Mouse (Mus musculus) kidney, postnatal 0 days (tissue): ENCODE measurements at regions not wholly inside any gene's neighbourhood (a gene's known extent, or its start where the extent isn't known, plus 50 kb on each side); places are given as distances from the start of the nearest gene placed in this dataset.

Experiments used
- ATAC-seq: fragments of 200-750 bp; cut with Nextera tagmentation; replicated peaks from 2 replicates; pipeline ENCODE4 v1.8.0; 2017; ENCODE audit warnings: low read depth, moderate number of reproducible peaks, moderate TSS enrichment, moderate library complexity; ENCODE audit not compliant: low FRiP score
- DNase-seq: peaks from one replicate; pipeline ENCODE4 v3.0.0-alpha.2; 2016; ENCODE audit warnings: low spot score
- H3K27ac ChIP-seq: fragments of 300-500 bp; sonication (generic); 2 replicates; pipeline ENCODE4 v1.5.1; 2014; ENCODE audit warnings: mild to moderate bottlenecking
- H3K27me3 ChIP-seq: fragments of 300-500 bp; sonication (generic); 2 replicates; pipeline ENCODE4 v1.6.1; 2014; ENCODE audit warnings: low read length, mixed read lengths; ENCODE audit not compliant: insufficient read depth
- H3K36me3 ChIP-seq: fragments of 300-500 bp; sonication (generic); 2 replicates; pipeline ENCODE4 v1.6.1; 2014; ENCODE audit warnings: low read length, mixed read lengths; ENCODE audit not compliant: insufficient read depth
- H3K4me1 ChIP-seq: fragments of 300-500 bp; sonication (generic); replicated peaks from 2 replicates; pipeline ENCODE4 v1.6.1; 2014; ENCODE audit warnings: antibody characterized with exemption, low read length, mixed read lengths; ENCODE audit not compliant: insufficient read depth
- H3K4me2 ChIP-seq: fragments of 300-500 bp; sonication (generic); 2 replicates; pipeline ENCODE4 v1.6.1; 2014; ENCODE audit warnings: mild to moderate bottlenecking, low read length, moderate library complexity, mixed read lengths
- H3K4me3 ChIP-seq: fragments of 300-500 bp; sonication (generic); replicated peaks from 2 replicates; pipeline ENCODE4 v1.5.1; 2014; ENCODE audit warnings: low read depth, low read length
- H3K9ac ChIP-seq: fragments of 300-500 bp; sonication (generic); 2 replicates; pipeline ENCODE4 v1.6.1; 2014; ENCODE audit warnings: low read depth, low read length
- H3K9me3 ChIP-seq: fragments of 300-500 bp; sonication (generic); replicated peaks from 2 replicates; pipeline ENCODE4 v1.6.1; 2016; ENCODE audit warnings: low read length, inconsistent platforms, mixed read lengths
- CTCF ChIP-seq: IDR thresholded peaks from 2 replicates; pipeline ENCODE4 v1.5.1; 2016; ENCODE audit warnings: antibody characterized with exemption, low read depth, mild to moderate bottlenecking, moderate library complexity
- WGBS: fragments of 180-500 bp; shearing (Covaris S2); extraction: QIAGEN DNeasy Blood & Tissue Kit; methylation state at CpG from one replicate; pipeline ENCODE4 v1.1.7; 2014; 5-methylcytosine and 5-hydroxymethylcytosine counted together

DNA sequence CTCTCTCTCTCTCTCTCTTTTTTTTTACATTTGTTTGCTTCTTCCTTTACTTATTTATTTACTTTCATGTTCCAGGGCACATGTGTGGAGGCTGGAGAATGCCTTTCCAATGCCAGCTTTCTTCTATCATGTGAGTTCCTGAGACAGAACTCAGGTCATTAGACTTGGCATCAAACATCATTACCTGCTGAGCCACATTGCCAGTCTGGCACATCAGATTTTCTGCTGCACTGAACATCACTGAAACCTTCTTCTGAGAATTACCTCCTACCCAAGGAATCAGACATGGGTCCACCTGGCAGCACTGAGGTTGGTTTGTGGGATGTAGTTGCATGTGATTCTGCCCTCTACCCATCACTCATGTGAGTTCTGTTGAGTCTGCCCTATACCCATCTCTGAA lies 279.2 kb upstream of the Fam19a5 start:
- Histone ChIP-seq H3K9me3 (no peaks in the 10 kb centered on the region), H3K4me1 (no peaks in the 10 kb centered on the region), H3K27me3 (no peaks in the 10 kb centered on the region), H3K4me3 (no peak overlapping the region), H3K9ac (no peak overlapping the region), H3K27ac (no peak overlapping the region), H3K36me3 (no peaks in the 10 kb centered on the region), H3K4me2 (no peak overlapping the region)
- TF ChIP-seq CTCF: no peak
- ATAC-seq (no peak), DNase-seq (no peak)

DNA sequence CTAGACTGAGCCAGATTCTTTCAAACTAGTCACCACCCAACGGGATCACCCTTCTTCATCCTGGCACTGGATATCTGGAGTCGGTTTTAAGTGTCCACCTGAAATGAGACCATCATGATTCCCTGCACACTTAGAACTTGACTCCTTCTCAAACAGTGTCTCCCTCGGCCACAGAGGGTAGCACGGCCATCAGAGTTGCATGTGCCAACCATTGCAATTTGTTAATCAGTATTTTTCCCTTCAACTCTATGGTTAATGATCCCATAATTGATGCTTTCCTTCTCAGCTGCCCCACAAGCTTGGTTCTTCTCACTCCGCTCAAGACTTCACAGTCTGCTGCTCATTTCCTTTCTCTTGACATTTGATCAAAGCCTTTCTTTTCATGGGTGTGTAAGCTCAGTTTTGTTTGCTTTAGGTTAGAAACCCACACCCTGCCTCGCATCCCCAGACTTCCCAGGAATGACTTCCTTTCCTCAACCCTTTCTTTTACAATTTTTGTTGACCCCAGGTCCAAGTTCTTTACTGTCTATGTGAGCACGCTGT lies 253.0 kb upstream of the Fam19a5 start:
- ATAC-seq: no peak

GRCm38 (mm10) chr15:87319896-87320295 lies 224.2 kb upstream of the Fam19a5 start:
- Histone ChIP-seq H3K9me3 (no peaks in the 10 kb centered on the region), H3K27ac (no peak overlapping the region), H3K4me2 (no peak overlapping the region), H3K4me3 (no peak overlapping the region), H3K27me3 (no peaks in the 10 kb centered on the region), H3K4me1 (no peaks in the 10 kb centered on the region), H3K9ac (no peak overlapping the region), H3K36me3 (no peaks in the 10 kb centered on the region)
- peak; percentile 15; the same call in 1 of the 2 replicates for TF ChIP-seq CTCF
- DNase-seq: no peak
- no peak for ATAC-seq

More for the DNA sequence above, 253.0 kb upstream of the Fam19a5 start:
- no peak for TF ChIP-seq CTCF
- no peak overlapping the region for H3K4me2 ChIP-seq
- no peaks in the 10 kb centered on the region for H3K9me3 ChIP-seq
- peak; percentile 76 for DNase-seq
- WGBS: 36% methylated on average over 7 of the region's 7 CpGs
- no peaks in the 10 kb centered on the region for H3K27me3 ChIP-seq
- no peak overlapping the region for H3K9ac ChIP-seq
- no peak overlapping the region for H3K4me3 ChIP-seq
- no peaks in the 10 kb centered on the region for H3K36me3 ChIP-seq
- no peaks in the 10 kb centered on the region for H3K4me1 ChIP-seq
- H3K27ac ChIP-seq: no peak overlapping the region

- ATAC-seq (no peak), DNase-seq (no peak)
- Histone ChIP-seq H3K4me1 (no peaks in the 10 kb centered on the region), H3K27me3 (no peaks in the 10 kb centered on the region), H3K9me3 (no peaks in the 10 kb centered on the region), H3K36me3 (no peaks in the 10 kb centered on the region), H3K4me2 (no peak overlapping the region), H3K4me3 (no peak overlapping the region), H3K27ac (no peak overlapping the region), H3K9ac (no peak overlapping the region)
- TF ChIP-seq CTCF: no peak
- WGBS: 58% methylated on average over 12 of the region's 12 CpGs
Observed at GRCm38 (mm10) chr15:87321067-87321985, 222.8 kb upstream of the Fam19a5 start.

DNA sequence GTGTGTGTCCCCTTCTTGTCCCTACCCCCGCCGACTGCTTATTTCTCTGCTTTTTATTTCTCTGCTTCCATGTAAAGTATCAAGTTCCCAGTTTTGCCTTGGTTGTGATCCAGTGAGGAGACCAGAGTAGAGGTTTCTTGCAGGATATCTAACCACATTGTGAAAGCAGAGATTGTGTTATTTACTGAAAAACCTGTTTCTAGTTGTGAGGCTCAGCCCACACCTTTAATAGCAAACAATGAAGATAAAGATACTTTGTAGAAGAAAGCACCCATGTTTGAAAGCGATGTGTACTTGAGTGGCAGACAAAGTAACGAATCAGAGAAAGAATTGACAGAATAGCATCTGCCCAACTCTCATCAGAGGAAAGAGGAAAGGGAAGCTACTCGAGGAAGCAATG lies 218.7 kb upstream of the Fam19a5 start:
- Histone ChIP-seq H3K9me3 (no peaks in the 10 kb centered on the region), H3K27me3 (no peaks in the 10 kb centered on the region), H3K36me3 (no peaks in the 10 kb centered on the region), H3K9ac (no peak overlapping the region), H3K4me2 (no peak overlapping the region), H3K4me1 (no peaks in the 10 kb centered on the region), H3K4me3 (no peak overlapping the region), H3K27ac (no peak overlapping the region)
- DNase-seq (no peak), ATAC-seq (no peak)
- WGBS: 74% methylated on average over 5 of the region's 5 CpGs
- TF ChIP-seq CTCF: no peak

GRCm38 (mm10) chr15:87326281-87326680 lies 217.8 kb upstream of the Fam19a5 start:
- no peak for ATAC-seq
- 41% methylated on average over 6 of the region's 6 CpGs for WGBS

More at GRCm38 (mm10) chr15:87326281-87326680, 217.8 kb upstream of the Fam19a5 start:
- Histone ChIP-seq H3K27me3 (no peaks in the 10 kb centered on the region), H3K9me3 (no peaks in the 10 kb centered on the region), H3K4me2 (no peak overlapping the region), H3K4me3 (no peak overlapping the region), H3K36me3 (no peaks in the 10 kb centered on the region), H3K4me1 (no peaks in the 10 kb centered on the region), H3K27ac (no peak overlapping the region), H3K9ac (no peak overlapping the region)
- DNase-seq: no peak
- no peak for TF ChIP-seq CTCF
